Mouse (Mus musculus): ENCODE measurements around the gene Atn1. TPM values are rescaled to one million over a fixed set of nuclear protein-coding genes. Genes with fewer than 3 reads are reported as not detected.
A peak's percentile ranks its signal among the peaks of the same experiment; 100 is the strongest.

Atn1 gene
- total RNA-seq, 2 experiments from 2014 or later: 61.0 to 70.5 TPM

GRCm38 (mm10) chr6:124708289-124708889 is 47.9 kb downstream of the Atn1 start:
- no peak for DNase-seq

- no peak for DNase-seq
These were observed 50.2 kb downstream of the Atn1 start for GRCm38 (mm10) chr6:124706061-124706627.

- no peak for DNase-seq
These were observed 51.9 kb downstream of the Atn1 start for GRCm38 (mm10) chr6:124704417-124704816.

GRCm38 (mm10) chr6:124703789-124704188 is 52.5 kb downstream of the Atn1 start:
- DNase-seq: no peak

- peak; percentile 81 for DNase-seq
These were observed 53.6 kb downstream of the Atn1 start for GRCm38 (mm10) chr6:124702784-124703103.

GRCm38 (mm10) chr6:124702102-124702783 is 54.1 kb downstream of the Atn1 start:
- no peak for DNase-seq

- no peak for DNase-seq
These were observed 55.0 kb downstream of the Atn1 start for GRCm38 (mm10) chr6:124701338-124701737.

- peak; percentile 63 for DNase-seq
These were observed 56.2 kb downstream of the Atn1 start for GRCm38 (mm10) chr6:124699962-124700610.

GRCm38 (mm10) chr6:124699366-124699765 is 57.0 kb downstream of the Atn1 start:
- no peak for DNase-seq

- no peak for DNase-seq
These were observed 57.6 kb downstream of the Atn1 start for GRCm38 (mm10) chr6:124698751-124699150.

GRCm38 (mm10) chr6:124696441-124697150 is 59.7 kb downstream of the Atn1 start:
- DNase-seq: no peak

- peak; percentile 89 for DNase-seq
These were observed 62.0 kb downstream of the Atn1 start for GRCm38 (mm10) chr6:124694166-124694955.

GRCm38 (mm10) chr6:124693243-124693981 is 62.9 kb downstream of the Atn1 start:
- DNase-seq: no peak

Small RNA genes within 50 kb of the gene (microRNA-seq; reads per million reads assigned to microRNA genes)
- gene Mir141 (9.0 to 20.5 reads per million in 2 experiments), gene Mir200c (281 to 551 reads per million in 2 experiments)

Other genes starting within 250 kb of the Atn1 start
- gene C1ra, start 244.1 kb downstream of the Atn1 start, total RNA-seq (2021): 1 to 10 TPM; 3.4 to 3.8 TPM
- gene C1s1, start 214.2 kb downstream of the Atn1 start, total RNA-seq (2021): 1 to 10 TPM; 7.9 to 9.1 TPM
- gene C1rb, start 186.2 kb downstream of the Atn1 start, total RNA-seq (2021): under 1 TPM; 0.36 to 0.43 TPM
- gene C1s2, start 120.4 kb downstream of the Atn1 start, total RNA-seq (2021): under 1 TPM; 0.14 to 0.25 TPM
- 10 to 100 TPM; 53.5 to 55.8 TPM for gene Lpcat3, start 93.5 kb downstream of the Atn1 start, total RNA-seq (2021)
- gene Emg1, start 44.3 kb downstream of the Atn1 start, total RNA-seq (2021): 10 to 100 TPM; 72.9 to 73.6 TPM
- gene Phb2, start 44.2 kb downstream of the Atn1 start, total RNA-seq (2021): 100 to 1,000 TPM; 398 to 399 TPM
- 1 to 10 TPM; 5.3 to 5.4 TPM for gene Ptpn6, start 17.8 kb downstream of the Atn1 start, total RNA-seq (2021)
- gene Grcc10, start 15.2 kb downstream of the Atn1 start, total RNA-seq (2021): 100 to 1,000 TPM; 259 to 300 TPM
- 1 to 10 TPM in 1 of 2 experiments, not detected in 1; 2.1 TPM for gene Gm45234, start 503 bp downstream of the Atn1 start, total RNA-seq (2021)
- gene Eno2, start 13.1 kb upstream of the Atn1 start, total RNA-seq (2021): 10 to 100 TPM; 10.0 to 10.2 TPM
- under 1 TPM in 1 of 2 experiments, not detected in 1; 0.52 TPM for gene Lrrc23, start 23.2 kb upstream of the Atn1 start, total RNA-seq (2021)
- 1 to 10 TPM; 3.5 to 4.4 TPM for gene Spsb2, start 52.1 kb upstream of the Atn1 start, total RNA-seq (2021)
- gene Tpi1, start 57.8 kb upstream of the Atn1 start, total RNA-seq (2021): 100 to 1,000 TPM; 977 to 982 TPM
- 100 to 1,000 TPM; 102 to 104 TPM for gene Usp5, start 73.0 kb upstream of the Atn1 start, total RNA-seq (2021)
- 10 to 100 TPM; 77.8 to 82.6 TPM for gene Cdca3, start 73.0 kb upstream of the Atn1 start, total RNA-seq (2021)
- 1 to 10 TPM; 2.6 to 3.9 TPM for gene Gnb3, start 83.8 kb upstream of the Atn1 start, total RNA-seq (2021)
- 10 to 100 TPM; 30.0 to 31.6 TPM for gene P3h3, start 101.2 kb upstream of the Atn1 start, total RNA-seq (2021)
- gene Gpr162, start 107.5 kb upstream of the Atn1 start, total RNA-seq (2021): 1 to 10 TPM; 5.7 to 7.4 TPM
- under 1 TPM; 0.41 to 0.55 TPM for gene Cd4, start 131.7 kb upstream of the Atn1 start, total RNA-seq (2021)
- gene Lag3, start 155.2 kb upstream of the Atn1 start, total RNA-seq (2021): 1 to 10 TPM in 1 of 2 experiments, under 1 TPM in 1; 0.68 to 1.0 TPM
- gene Ptms, start 163.6 kb upstream of the Atn1 start, total RNA-seq (2021): 100 to 1,000 TPM; 549 to 587 TPM
- 100 to 1,000 TPM; 237 to 239 TPM for gene Mlf2, start 174.9 kb upstream of the Atn1 start, total RNA-seq (2021)
- gene Cops7a, start 209.0 kb upstream of the Atn1 start, total RNA-seq (2021): 100 to 1,000 TPM; 107 to 110 TPM
- gene Pianp, start 240.2 kb upstream of the Atn1 start, total RNA-seq (2021): 1 to 10 TPM in 1 of 2 experiments, under 1 TPM in 1; 0.69 to 1.5 TPM

Measured in heart, postnatal 4 days (tissue).